Mouse (Mus musculus) lung, postnatal 25 days (tissue): Measurements from ENCODE around the gene Hivep2.
A peak's percentile ranks its signal among the peaks of the same experiment; 100 is the strongest.

ENCODE experiments used
- DNase-seq: peaks from one replicate; pipeline ENCODE4 v3.0.0; 2022; ENCODE audit warnings: low spot score

Hivep2 gene

DNA sequence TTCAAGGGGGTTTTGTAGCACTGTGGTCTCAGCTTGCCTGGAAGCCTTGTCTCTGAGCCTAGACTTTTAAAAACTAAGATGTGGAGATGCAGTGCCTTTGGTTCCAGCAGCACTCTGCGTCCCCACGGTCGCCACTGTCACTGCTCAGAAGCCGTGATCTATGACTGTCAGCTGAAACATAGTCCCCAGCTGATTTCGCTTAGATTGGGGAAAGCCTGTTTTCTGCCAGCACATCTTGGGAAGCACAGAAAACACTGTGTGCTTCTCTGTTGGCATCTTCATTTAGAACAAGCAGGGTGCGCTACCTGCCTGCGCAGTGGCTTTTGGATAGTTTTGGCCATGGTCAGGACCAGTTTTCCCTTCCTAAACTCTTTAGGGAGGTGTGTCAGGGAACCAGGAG, 59.1 kb downstream of the Hivep2 start:
- no peak for DNase-seq

GRCm38 (mm10) chr10:14027751-14028150, 61.9 kb downstream of the Hivep2 start:
- DNase-seq: no peak

DNA sequence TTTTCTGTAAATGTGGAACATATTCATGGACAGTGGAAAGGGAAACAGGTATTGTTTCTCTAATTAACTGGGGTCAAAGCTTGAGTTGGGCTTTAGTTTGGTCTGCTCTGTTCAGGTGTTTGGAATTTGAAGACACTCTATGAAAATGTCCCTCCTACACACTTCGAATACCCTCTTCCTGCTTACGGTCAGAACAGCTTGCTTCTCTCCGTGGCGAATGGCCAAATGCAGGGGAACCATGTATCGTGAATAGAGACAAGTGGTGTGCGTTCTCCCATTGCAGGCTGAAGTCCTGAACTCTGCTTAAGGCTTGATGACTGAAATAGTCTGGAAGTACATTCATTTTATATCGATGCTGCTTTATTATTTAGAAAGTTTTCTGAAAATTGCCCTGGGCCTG, 63.1 kb downstream of the Hivep2 start:
- no peak for DNase-seq

GRCm38 (mm10) chr10:14030458-14031035, 64.7 kb downstream of the Hivep2 start:
- no peak for DNase-seq

- DNase-seq: no peak
These were observed 66.7 kb downstream of the Hivep2 start for GRCm38 (mm10) chr10:14032532-14032931.

- no peak for DNase-seq
These were observed 68.2 kb downstream of the Hivep2 start for GRCm38 (mm10) chr10:14034046-14034445.

DNA sequence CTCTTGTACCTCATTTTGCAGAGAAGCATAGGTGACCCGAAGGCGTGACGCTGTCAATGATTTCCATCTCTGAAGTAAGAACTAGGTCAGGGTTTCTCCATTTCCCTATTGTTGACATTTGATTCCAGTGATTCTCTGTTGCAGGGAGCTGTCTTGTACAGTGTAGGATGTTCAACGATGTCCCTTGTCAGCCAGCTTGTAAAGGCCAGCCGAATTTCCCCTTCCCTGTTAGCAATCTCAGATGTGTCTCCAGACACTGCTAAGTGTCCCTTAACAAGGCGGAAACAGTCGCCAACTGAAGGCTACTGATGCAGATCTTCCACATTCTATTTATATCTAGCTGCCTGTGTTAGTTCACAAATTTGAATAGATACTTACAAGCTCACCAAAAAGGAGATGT, 68.9 kb downstream of the Hivep2 start:
- DNase-seq: no peak

DNA sequence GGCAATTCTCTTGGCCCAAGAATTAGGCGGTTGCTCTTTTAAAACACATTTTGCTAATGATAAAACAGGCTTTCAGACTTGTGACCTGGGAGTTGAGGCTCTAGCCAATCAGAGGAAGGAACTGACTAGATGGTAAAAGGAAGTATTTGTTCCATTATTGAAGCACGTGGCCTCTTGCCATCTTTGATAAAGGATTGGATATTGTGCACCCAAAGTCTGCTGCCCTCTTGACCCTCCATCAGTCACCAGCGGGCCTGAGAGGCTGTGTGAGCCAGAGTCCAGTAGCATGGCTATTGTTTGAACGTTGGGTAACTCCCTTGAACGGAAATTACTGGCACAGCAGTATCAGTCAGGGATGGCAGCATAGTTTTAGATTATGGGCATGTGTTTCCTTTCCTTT, 69.7 kb downstream of the Hivep2 start:
- DNase-seq: peak; percentile 60

- no peak for DNase-seq
These were observed 70.6 kb downstream of the Hivep2 start for GRCm38 (mm10) chr10:14036472-14036871.

- DNase-seq: no peak
These were observed 72.2 kb downstream of the Hivep2 start for GRCm38 (mm10) chr10:14037977-14038489.

DNA sequence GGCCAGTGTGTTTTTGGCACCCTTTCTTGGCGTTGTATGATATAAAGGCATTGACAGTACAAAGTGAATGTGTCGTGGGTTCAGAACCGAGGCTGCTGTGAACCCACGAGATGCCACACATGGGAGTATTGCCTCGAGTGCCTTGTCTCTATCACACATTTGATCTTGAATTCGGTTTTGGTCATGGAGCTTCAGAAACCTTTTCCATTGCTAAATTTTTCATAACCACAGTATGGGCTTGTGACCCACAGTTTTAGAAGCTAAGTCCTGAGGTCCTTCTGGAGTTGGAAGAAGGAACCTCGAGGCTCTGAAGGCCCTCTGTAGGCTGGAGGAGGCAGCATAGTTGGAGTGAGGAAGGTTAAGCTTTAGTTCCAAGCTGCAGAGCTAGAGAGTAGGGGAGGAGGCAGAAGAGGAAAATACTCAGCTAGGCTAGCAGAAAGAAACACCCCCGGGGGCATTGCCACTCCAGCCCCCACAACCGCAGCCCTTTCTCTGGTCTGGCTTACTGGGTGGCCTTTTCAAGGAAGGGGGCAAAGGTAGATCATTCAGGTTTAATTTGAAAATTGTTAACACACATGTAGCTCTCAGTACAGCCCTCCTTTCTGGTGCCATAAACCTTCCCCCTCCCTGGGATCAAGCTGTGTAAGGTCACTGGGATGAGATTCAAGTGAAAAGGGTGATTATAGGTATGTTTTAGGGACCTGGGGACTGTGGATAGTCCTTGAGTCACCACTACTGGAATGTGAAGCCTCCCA, 75.0 kb downstream of the Hivep2 start:
- no peak for DNase-seq

DNA sequence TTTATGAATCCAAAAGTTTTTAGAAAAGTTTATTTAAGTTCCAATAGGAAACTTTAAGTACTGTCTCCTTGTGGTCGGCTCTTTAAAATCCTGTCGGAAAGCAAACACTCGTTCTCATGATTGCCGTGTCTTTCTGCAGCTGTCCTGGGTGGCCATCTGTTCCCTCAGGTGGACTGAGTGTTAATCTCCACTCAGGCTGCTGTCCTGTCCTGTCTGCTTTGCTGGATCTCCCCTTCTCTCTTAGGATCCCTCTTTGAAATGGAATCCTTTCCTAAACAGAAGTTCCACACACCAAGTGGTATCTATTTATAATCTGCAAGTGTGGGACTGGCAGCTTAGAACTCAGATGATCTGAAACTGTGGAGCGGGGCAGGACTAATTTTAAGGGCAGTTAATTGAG, 75.7 kb downstream of the Hivep2 start:
- no peak for DNase-seq

DNA sequence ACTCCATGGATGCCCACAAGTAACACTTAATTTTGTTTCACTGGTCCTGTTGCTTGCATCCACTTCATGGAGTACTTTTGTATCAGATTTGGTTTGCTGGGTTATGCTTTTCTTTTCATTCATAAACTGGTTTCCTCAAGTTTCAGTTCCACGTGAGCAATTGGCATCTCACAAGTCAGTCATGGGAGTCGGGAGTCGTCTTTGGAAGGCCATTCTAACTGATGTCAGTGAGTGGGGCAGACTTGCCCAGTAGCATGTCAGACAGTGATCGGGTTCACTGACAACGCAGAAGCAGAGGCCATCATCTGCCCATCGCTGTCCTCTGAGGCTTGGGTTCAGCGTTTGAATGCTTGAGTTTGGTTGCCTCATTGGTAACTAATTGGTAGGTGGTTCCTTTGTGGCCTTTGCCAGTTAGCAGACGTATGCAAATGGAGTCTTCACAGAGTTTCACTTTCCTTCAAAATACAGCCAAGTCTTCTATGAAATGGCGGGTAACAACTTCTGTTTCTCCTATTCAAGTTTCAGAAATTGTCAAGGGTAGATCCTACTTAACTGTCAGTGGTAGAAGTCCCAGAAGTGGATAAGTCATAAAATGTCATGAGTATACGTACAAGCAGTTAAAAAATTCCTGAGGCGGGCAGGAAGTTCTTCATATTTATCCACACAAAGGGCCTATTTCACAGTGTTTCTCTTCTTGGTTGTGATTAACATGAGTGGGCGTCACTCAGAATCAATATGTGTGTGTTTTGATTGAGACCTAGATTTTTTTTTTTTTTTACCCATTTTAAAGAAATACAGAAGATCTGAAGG, 76.9 kb downstream of the Hivep2 start:
- no peak for DNase-seq

DNA sequence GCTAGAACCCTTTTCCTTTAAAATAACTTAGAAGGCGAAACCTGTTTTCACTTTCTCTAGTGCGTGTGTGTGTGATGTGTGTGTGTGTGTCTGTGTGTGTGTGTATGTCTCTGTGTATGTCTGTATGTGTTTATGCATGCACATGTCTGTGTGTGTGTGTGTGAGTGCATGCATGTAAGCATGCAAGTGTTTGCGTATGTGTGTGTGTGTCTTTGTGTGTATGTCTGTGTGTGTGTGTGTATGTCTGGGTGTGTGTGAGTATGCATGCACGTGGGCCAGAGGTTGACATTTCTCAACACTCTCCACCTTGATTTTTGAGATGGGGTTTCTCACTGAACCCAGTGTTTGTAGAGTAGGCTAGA, 77.5 kb downstream of the Hivep2 start:
- DNase-seq: no peak

DNA sequence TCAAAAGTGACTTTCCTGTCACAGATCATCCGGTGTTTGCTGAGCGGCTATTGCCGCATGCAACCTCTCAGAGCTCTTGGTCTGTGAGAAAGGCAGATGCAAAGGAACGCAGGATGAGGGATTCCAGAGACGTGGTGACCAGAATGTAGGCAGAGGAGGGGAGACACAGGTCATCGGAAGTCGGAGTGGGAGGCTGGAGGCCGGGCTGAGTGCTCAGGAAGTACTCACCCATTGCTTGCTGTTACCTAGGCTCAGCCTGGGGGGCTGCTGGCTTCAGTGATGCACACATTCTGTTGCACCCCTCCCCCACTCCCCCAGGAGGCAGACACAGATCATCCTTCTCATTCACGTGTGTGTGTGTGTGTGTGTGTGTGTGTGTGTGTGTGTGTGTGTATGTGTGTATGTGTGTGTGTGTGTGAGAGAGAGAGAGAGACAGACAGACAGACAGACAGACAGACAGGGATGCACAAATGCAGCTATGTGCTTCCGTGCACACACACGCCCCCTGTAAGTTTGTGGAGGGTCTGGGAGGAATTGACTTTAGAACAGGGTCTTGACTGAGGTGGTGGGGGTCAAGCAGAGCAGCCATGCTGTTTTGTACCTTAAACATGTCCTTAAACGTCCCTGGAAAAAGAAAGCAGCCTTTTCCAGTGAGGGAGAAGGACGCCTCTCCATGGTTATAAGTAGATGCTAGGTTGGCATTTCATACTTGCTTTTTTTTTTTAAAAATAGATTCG, 78.3 kb downstream of the Hivep2 start:
- DNase-seq: no peak

- DNase-seq: no peak
These were observed 79.0 kb downstream of the Hivep2 start for GRCm38 (mm10) chr10:14044783-14045392.

- DNase-seq: peak; percentile 60
These were observed 79.9 kb downstream of the Hivep2 start for GRCm38 (mm10) chr10:14045745-14046144.

DNA sequence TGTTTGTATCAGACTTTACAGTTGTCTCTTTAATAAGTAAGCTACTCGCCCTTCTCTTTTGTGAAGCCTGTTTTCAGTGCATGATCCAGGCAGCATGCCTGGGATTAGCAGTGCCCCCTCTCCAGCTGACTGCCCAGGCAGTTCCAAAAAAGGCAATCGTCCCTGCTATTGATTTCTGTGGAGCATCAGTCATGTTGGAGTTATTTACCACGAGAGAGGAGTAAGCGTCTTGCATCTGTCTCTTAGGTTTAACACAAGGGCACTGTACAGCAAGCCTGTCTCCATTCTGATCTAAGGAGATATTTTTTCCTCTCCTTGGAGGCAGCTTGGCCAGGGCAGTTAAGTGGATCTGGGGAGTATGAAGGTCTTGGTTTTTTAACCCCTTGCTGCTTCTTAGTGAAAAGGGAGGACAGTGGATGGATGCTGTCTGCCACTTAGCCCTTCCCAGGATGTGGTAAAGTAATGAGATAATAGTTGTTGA, 80.3 kb downstream of the Hivep2 start:
- DNase-seq: no peak

DNA sequence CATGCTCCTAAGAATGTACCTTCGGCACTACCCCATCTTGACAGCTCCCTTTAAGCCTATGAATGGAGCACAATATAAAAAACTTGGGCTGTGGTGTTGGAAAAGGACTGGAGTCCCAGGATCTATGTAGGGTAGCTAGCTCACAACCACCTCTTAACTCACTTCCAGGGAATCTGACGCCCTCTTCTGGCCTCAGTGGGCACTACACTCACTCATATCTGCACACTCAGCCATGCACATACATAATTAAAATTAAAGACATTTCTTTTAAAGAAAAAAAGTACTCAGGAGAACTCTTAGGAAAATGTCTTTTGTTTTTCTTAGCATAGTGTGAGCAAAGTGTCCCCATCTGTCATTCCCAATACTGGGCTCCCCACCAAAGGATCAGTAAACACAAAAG, 81.1 kb downstream of the Hivep2 start:
- DNase-seq: no peak

DNA sequence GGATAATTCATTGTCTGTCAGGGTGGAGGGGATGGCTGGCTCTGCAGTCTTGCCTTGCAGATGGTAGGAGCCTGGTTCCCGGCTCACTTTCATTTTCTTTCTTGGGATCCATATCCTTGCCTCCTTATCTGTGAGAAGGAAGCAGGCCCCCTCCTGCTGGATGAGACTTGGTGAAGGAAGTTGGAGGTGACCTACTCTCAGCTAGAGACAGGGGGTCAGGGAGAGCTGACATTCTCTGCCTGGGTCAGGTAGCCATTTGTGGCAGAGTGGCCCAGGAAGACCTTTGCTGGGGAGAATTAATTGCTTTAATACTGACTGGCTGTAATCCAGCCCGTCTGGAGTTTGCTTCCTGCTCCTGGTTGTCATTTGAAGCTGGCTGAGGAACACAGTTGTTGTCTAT, 81.8 kb downstream of the Hivep2 start:
- DNase-seq: no peak

- no peak for DNase-seq
These were observed 82.5 kb downstream of the Hivep2 start for GRCm38 (mm10) chr10:14048322-14048915.
